Mouse (Mus musculus) kidney, postnatal 0 days (tissue): ENCODE data around the gene Ercc2. TPM values are rescaled to one million over a fixed set of nuclear protein-coding genes. Genes with fewer than 3 reads are reported as not detected.

ENCODE experiments used
- ATAC-seq: fragments of 200-750 bp; cut with Nextera tagmentation; replicated peaks from 2 replicates; pipeline ENCODE4 v1.8.0; 2017; ENCODE audit warnings: low read depth, moderate number of reproducible peaks, moderate TSS enrichment, moderate library complexity; ENCODE audit not compliant: low FRiP score
- DNase-seq: peaks from one replicate; pipeline ENCODE4 v3.0.0-alpha.2; 2016; ENCODE audit warnings: low spot score
- H3K27ac ChIP-seq: fragments of 300-500 bp; sonication (generic); 2 replicates; pipeline ENCODE4 v1.5.1; 2014; ENCODE audit warnings: mild to moderate bottlenecking
- H3K27me3 ChIP-seq: fragments of 300-500 bp; sonication (generic); 2 replicates; pipeline ENCODE4 v1.6.1; 2014; ENCODE audit warnings: low read length, mixed read lengths; ENCODE audit not compliant: insufficient read depth
- H3K36me3 ChIP-seq: fragments of 300-500 bp; sonication (generic); 2 replicates; pipeline ENCODE4 v1.6.1; 2014; ENCODE audit warnings: low read length, mixed read lengths; ENCODE audit not compliant: insufficient read depth
- H3K4me1 ChIP-seq: fragments of 300-500 bp; sonication (generic); replicated peaks from 2 replicates; pipeline ENCODE4 v1.6.1; 2014; ENCODE audit warnings: antibody characterized with exemption, low read length, mixed read lengths; ENCODE audit not compliant: insufficient read depth
- H3K4me2 ChIP-seq: fragments of 300-500 bp; sonication (generic); 2 replicates; pipeline ENCODE4 v1.6.1; 2014; ENCODE audit warnings: mild to moderate bottlenecking, low read length, moderate library complexity, mixed read lengths
- H3K4me3 ChIP-seq: fragments of 300-500 bp; sonication (generic); replicated peaks from 2 replicates; pipeline ENCODE4 v1.5.1; 2014; ENCODE audit warnings: low read depth, low read length
- H3K9ac ChIP-seq: fragments of 300-500 bp; sonication (generic); 2 replicates; pipeline ENCODE4 v1.6.1; 2014; ENCODE audit warnings: low read depth, low read length
- H3K9me3 ChIP-seq: fragments of 300-500 bp; sonication (generic); replicated peaks from 2 replicates; pipeline ENCODE4 v1.6.1; 2016; ENCODE audit warnings: low read length, inconsistent platforms, mixed read lengths
- CTCF ChIP-seq: IDR thresholded peaks from 2 replicates; pipeline ENCODE4 v1.5.1; 2016; ENCODE audit warnings: antibody characterized with exemption, low read depth, mild to moderate bottlenecking, moderate library complexity
- WGBS: fragments of 180-500 bp; shearing (Covaris S2); extraction: QIAGEN DNeasy Blood & Tissue Kit; methylation state at CpG from one replicate; pipeline ENCODE4 v1.1.7; 2014; 5-methylcytosine and 5-hydroxymethylcytosine counted together
- microRNA counts: library from miRNA; unstranded; fragments of <30 nt; microRNA quantifications from one replicate; lab custom pipeline; 2015
- microRNA-seq: library from miRNA; unstranded; fragments of <30 nt; microRNA quantifications from one replicate; pipeline ENCODE4, GENCODE M21; 2016
- polyA plus RNA-seq: library from polyadenylated mRNA; unstranded; fragments of >200 nt; fragmentation: Nextera tagmentation; extraction: Ambion mirVana; gene quantifications from 2 replicates; pipeline ENCODE4 v1.2.1, GENCODE M21; 2015

Gene Ercc2
- polyA plus RNA-seq, 1 experiment from 2014 or later, result 11.5 TPM

GRCm38 (mm10) chr7:19444801-19445200, 63.0 kb downstream of the Ercc2 start:
- H3K4me1 ChIP-seq, result no peaks in the 10 kb centered on the region
- H3K4me2 ChIP-seq, result no peak overlapping the region
- peaks cover 31% of the 10 kb centered on the region for H3K36me3 ChIP-seq
- WGBS, result 68% methylated on average over 12 of the region's 12 CpGs
- H3K27ac ChIP-seq, result no peak overlapping the region
- H3K9me3 ChIP-seq, result no peaks in the 10 kb centered on the region
- no peaks in the 10 kb centered on the region for H3K27me3 ChIP-seq
- ATAC-seq (no peak), DNase-seq (no peak)
- no peak overlapping the region for H3K9ac ChIP-seq
- TF ChIP-seq CTCF, result no peak
- H3K4me3 ChIP-seq, result no peak overlapping the region

MicroRNA genes within 50 kb of the gene (microRNA counts, 519-probe panel; counts per million panel counts)
- 330 counts per million, percentile 68 among the panel's probes with 10 or more counts for microRNA mmu-miR-343 (lab: Ali Mortazavi, UCI)

Small RNAs within 50 kb of the gene (microRNA-seq; reads per million reads assigned to microRNA genes)
- gene Mir343, result not detected

Other genes starting within 250 kb of the Ercc2 start
- 13.3 and 15.4 TPM in 2 replicates for gene Qpctl, start 232.7 kb upstream of the Ercc2 start, polyA plus RNA-seq
- gene Snrpd2, start 232.3 kb upstream of the Ercc2 start, polyA plus RNA-seq, result 119 and 127 TPM in 2 replicates
- gene Gipr, start 215.9 kb upstream of the Ercc2 start, polyA plus RNA-seq, result 0.08 and 0.09 TPM in 2 replicates
- gene Eml2, start 205.6 kb upstream of the Ercc2 start, polyA plus RNA-seq, result 10.6 and 13.1 TPM in 2 replicates
- 5.1 and 5.2 TPM in 2 replicates for gene Gpr4, start 169.5 kb upstream of the Ercc2 start, polyA plus RNA-seq
- gene Opa3, start 153.7 kb upstream of the Ercc2 start, polyA plus RNA-seq, result 30.4 and 30.5 TPM in 2 replicates
- gene Vasp, start 110.2 kb upstream of the Ercc2 start, polyA plus RNA-seq, result 89.4 and 94.4 TPM in 2 replicates
- 0.18 TPM in 1 of 2 replicates, not detected in the other for gene Ppm1n, start 101.9 kb upstream of the Ercc2 start, polyA plus RNA-seq
- gene Rtn2, start 99.4 kb upstream of the Ercc2 start, polyA plus RNA-seq, result 7.3 and 7.4 TPM in 2 replicates
- gene Fosb, start 72.0 kb upstream of the Ercc2 start, polyA plus RNA-seq, result 0.11 TPM in 2 replicates
- 68.4 and 68.8 TPM in 2 replicates for gene Ercc1, start 37.2 kb upstream of the Ercc2 start, polyA plus RNA-seq
- gene Cd3eap, start 22.5 kb upstream of the Ercc2 start, polyA plus RNA-seq, result 16.7 and 17.7 TPM in 2 replicates
- gene Ppp1r13l, start 22.3 kb upstream of the Ercc2 start, polyA plus RNA-seq, result 3.0 and 4.0 TPM in 2 replicates
- 6.7 and 8.2 TPM in 2 replicates for gene Klc3, start 22.1 kb downstream of the Ercc2 start, polyA plus RNA-seq
- 1.0 and 1.2 TPM in 2 replicates for gene Ckm, start 22.8 kb downstream of the Ercc2 start, polyA plus RNA-seq
- gene Mark4, start 76.8 kb downstream of the Ercc2 start, polyA plus RNA-seq, result 6.6 and 7.9 TPM in 2 replicates
- 6.7 and 8.0 TPM in 2 replicates for gene Exoc3l2, start 81.3 kb downstream of the Ercc2 start, polyA plus RNA-seq
- gene Bloc1s3, start 126.4 kb downstream of the Ercc2 start, polyA plus RNA-seq, result 2.7 and 3.0 TPM in 2 replicates
- 88.5 and 91.7 TPM in 2 replicates for gene Trappc6a, start 126.4 kb downstream of the Ercc2 start, polyA plus RNA-seq
- gene Nkpd1, start 135.8 kb downstream of the Ercc2 start, polyA plus RNA-seq, result not detected in 2 replicates
- gene Ppp1r37, start 181.1 kb downstream of the Ercc2 start, polyA plus RNA-seq, result 15.3 and 17.1 TPM in 2 replicates
- gene Zfp296, start 195.3 kb downstream of the Ercc2 start, polyA plus RNA-seq, result 0.17 and 0.34 TPM in 2 replicates
- gene Gemin7, start 195.6 kb downstream of the Ercc2 start, polyA plus RNA-seq, result 164 and 167 TPM in 2 replicates
- 33.5 and 35.1 TPM in 2 replicates for gene Clasrp, start 222.5 kb downstream of the Ercc2 start, polyA plus RNA-seq
- 9.3 and 10.6 TPM in 2 replicates for gene Relb, start 247.4 kb downstream of the Ercc2 start, polyA plus RNA-seq